Mouse (Mus musculus): ENCODE data around the gene Kcnn3.

- no peak for TF ChIP-seq EP300 (IDR thresholded peaks at IDR 0.05; ENCODE audit: low read depth)
- TF ChIP-seq CTCF (IDR thresholded peaks at IDR 0.05; ENCODE audit: low read depth): peak; percentile 64
Measured at GRCm38 (mm10) chr3:89574260-89574659, 54.3 kb downstream of the Kcnn3 start.
